Mouse (Mus musculus): ENCODE measurements around the gene Adgrg1.

The Adgrg1 gene

GRCm38 (mm10) chr8:95041883-95042784 lies 67.6 kb downstream of the Adgrg1 start:
- DNase-seq: no peak

GRCm38 (mm10) chr8:95044811-95045210 lies 70.3 kb downstream of the Adgrg1 start:
- no peak for DNase-seq

- DNase-seq: peak; percentile 94
These were observed 72.4 kb downstream of the Adgrg1 start for GRCm38 (mm10) chr8:95046982-95047381.

- no peak for DNase-seq
These were observed 73.5 kb downstream of the Adgrg1 start for GRCm38 (mm10) chr8:95047884-95048680.

GRCm38 (mm10) chr8:95049636-95050035 lies 75.1 kb downstream of the Adgrg1 start:
- no peak for DNase-seq

GRCm38 (mm10) chr8:95054438-95054837 lies 79.9 kb downstream of the Adgrg1 start:
- no peak for DNase-seq

- no peak for DNase-seq
These were observed 80.5 kb downstream of the Adgrg1 start, which contains the start of gene Drc7 for GRCm38 (mm10) chr8:95054927-95055510. TSS of gene Drc7 (plus strand) at chr8:95055103.

DNA sequence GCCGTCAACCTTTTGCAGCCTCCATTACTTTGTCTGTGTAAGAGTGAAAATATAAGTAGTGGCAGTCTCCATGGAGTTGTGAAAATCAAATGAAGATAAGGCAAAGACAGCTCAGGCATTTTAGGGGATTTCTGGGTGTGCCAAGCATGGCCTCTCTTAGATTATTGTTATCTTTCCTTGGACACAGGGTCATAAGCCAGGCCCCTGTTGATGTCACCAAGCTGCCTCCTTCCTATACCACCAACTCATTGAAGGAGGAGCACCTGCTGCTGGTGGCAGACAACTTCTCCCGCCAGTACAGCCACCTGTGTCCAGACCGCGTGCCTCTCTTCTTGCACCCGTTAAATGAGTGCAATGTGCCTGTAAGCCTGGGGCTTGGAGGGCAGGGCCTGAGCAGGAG lies 81.9 kb downstream of the Adgrg1 start:
- no peak for DNase-seq

DNA sequence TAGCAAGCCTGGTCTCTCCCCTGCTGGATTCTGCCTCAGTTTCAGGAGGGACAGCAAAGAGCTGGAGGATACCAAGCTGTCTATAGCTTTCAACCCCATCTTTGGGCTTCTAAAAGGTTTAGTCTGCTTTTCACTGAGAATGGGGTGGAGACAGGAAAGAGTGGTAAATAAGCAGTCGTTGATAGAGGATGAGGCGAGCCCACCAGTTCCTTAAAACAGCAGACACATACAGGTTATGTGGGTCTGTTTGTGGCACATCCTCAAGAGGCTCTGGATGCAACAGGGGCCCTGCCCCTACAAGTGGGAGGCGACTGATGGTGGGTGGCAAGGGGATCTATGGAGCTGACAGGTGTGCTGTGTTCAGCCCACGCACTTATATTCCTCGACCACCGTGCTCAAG lies 84.1 kb downstream of the Adgrg1 start:
- no peak for DNase-seq

DNA sequence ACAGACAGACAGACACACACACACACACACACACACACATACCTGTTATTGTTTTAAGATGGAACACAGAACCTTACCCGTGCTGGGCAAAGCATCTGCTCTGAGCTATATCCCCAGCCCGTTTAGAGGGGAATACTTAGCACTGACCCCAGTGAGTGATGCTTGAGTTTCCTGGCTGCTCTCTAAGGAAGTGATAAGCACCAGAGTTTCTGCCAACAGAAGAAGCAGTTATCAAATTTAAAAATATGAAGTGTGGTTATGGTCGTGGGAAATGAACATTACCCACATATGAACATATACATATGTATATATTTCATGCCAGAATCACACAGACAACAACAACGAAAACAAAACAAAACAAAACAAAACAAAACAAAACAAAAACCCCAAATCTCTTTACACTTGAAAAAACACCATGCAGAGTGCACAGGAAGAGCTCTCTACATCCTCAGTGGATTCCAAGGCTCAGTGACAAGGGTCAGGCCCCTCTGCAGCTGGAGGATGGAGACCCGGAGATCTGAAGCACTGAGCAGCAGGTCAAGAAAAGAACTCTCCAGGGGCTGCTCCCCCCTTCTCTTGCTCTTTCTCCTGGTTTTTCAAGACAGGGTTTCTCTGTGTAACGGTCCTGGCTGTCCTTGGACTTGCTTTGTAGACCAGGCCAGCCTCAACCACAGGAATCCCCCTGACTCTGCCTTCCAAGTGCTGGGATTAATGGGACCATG lies 85.4 kb downstream of the Adgrg1 start:
- peak; percentile 93 for DNase-seq
